Mouse (Mus musculus): ENCODE measurements at regions not wholly inside any gene's neighbourhood (a gene's known extent, or its start where the extent isn't known, plus 50 kb on each side); places are given as distances from the start of the nearest gene placed in this dataset.

DNA sequence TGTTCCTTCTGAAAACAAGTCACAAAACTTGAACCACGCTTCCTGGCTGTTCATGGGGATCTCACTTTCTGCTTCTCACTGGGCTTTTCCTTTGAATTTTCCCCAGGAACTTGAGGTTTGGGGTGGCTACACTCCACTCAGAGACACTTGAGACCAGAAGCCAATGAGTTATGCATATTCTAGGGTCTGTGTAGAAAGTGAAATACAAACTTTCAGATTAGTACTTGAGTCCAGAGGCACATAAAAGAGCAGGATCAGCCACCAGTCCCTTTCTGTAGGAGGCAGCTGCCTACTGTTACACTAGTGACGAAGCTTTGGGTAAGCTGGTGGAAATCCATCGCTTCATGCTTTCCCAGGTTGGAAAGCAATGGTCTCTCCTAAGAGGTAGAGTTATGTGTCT, 60.4 kb upstream of the Serpine2 start:
- no peak for DNase-seq (ENCODE audit: low read depth, low spot score)

DNA sequence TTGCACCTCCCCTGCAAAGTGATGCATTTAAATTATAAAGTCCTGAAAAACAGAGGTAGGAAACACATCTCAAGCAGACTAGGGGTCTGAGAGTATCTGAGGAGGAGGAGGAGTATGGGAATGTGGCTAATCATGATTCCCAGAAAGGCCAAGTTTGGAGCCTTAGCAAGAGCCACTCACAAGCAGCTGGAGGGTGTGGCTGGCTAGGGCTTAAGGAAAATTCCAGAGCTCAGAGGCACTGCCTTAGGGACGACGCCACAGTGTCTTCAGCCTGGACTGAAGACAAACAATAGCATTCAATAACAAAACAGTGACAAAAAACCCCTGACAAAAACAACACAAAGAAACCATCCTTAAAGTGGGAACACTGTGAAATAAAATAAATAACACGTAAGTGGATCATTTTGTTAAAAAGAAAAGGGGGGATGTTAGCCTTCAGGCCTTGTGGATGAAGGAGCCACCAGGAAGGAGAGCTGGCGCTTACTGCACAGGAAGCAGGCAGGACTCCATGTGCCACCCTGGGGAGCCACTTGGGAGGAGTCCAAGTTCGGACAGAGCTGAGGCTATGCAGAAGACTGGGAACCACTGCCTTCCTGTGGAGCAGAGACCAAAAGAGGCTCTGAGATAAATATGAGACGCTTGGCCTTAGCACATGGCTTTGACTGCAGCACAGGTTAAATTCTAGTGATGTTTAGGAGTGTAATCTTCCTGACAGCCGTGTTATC, 56.6 kb upstream of the Serpine2 start:
- peak; percentile 16 for DNase-seq (ENCODE audit: low read depth, low spot score)
